ENCODE assay signal across 9 mouse cellular contexts in genomic region chr1:52270354-52270753, GRCm38 (mm10). TPM values are rescaled to one million over a fixed set of nuclear protein-coding genes. Genes with fewer than 3 reads are reported as not detected.
DNase-seq lines count a peak whose midpoint lies in the region; ATAC-seq lines count a peak whose summit lies in the region.
"Had no signal": no experiment of that assay in that cellular context is flagged by ENCODE, and none has a peak within 500 bp of the region (broad histone marks: within the 10 kb centered on the region; RNA-seq: fewer than 3 reads in every experiment).

No protein-coding gene starts in this region.

- peak overlapping the region; percentile 23 for H3K4me2 ChIP-seq in lung, embryonic 15.5 days
- H3K4me2 ChIP-seq: liver, embryonic 12.5 days had no signal

- H3K4me1 ChIP-seq in lung, embryonic 15.5 days: peaks cover 7% of the 10 kb centered on the region
- H3K4me1 ChIP-seq: liver, embryonic 12.5 days had no signal

- 60% methylated on average over 9 of the region's 9 CpGs for WGBS in lung, embryonic 15.5 days

- H3K27me3 ChIP-seq in lung, embryonic 15.5 days: no peaks in the 10 kb centered on the region
- H3K27me3 ChIP-seq: liver, embryonic 12.5 days had no signal

- peak; percentile 27 for DNase-seq in layer of hippocampus, adult 11-12 months (ENCODE audit: low spot score)
- DNase-seq in layer of hippocampus, postnatal 14 days (ENCODE audit: low spot score in 2 of 2): no peak
- DNase-seq in adrenal gland, adult 8-10 months: peak; percentile 20
- peak; percentile 51 to 70 for DNase-seq in cerebellum, postnatal 36 days
- DNase-seq in right cerebral cortex, postnatal 4 days: no peak
- DNase-seq in thymus, postnatal 25 days: no peak
- DNase-seq in embryo, embryonic 11 days: no peak

- H3K9me3 ChIP-seq in lung, embryonic 15.5 days: no peaks in the 10 kb centered on the region
- H3K9me3 ChIP-seq: liver, embryonic 12.5 days had no signal

- no peak overlapping the region for H3K9ac ChIP-seq in lung, embryonic 15.5 days
- H3K9ac ChIP-seq: liver, embryonic 12.5 days had no signal

- H3K27ac ChIP-seq in lung, embryonic 15.5 days: peak overlapping the region; percentile 17; the same call in 1 of the 2 replicates
- H3K27ac ChIP-seq: liver, embryonic 12.5 days had no signal

- H3K36me3 ChIP-seq in lung, embryonic 15.5 days: no peaks in the 10 kb centered on the region
- H3K36me3 ChIP-seq: liver, embryonic 12.5 days had no signal

- H3K4me3 ChIP-seq in lung, embryonic 15.5 days: no peak overlapping the region
- H3K4me3 ChIP-seq: liver, embryonic 12.5 days had no signal

- no peak for ATAC-seq in lung, embryonic 15.5 days (ENCODE audit: borderline replicate concordance, extremely low read depth, low FRiP score, low TSS enrichment)
- ATAC-seq: liver, embryonic 12.5 days had no signal

RNA-seq across cellular contexts. Expression of gene Gls, which starts 37.3 kb away (rescaled TPM):
- total RNA-seq in layer of hippocampus, postnatal 14 days (2021): 100 to 1,000 TPM; 353 to 381 TPM
- 100 to 1,000 TPM; 106 to 141 (median 122) TPM for total RNA-seq in adrenal gland, adult 8-10 months (2022)
- 16.6 and 18.3 TPM in 2 replicates for polyA plus RNA-seq in lung, embryonic 15.5 days (2015; fragmentation: Nextera tagmentation; extraction: Ambion mirVana)

Comparison
In these comparisons a context has a peak if more than half of its experiments do, and no peak if none do; other contexts are left out.
1. DNase-seq: peak in layer of hippocampus, adult 11-12 months (single experiment), adrenal gland, adult 8-10 months (single experiment) and cerebellum, postnatal 36 days (2 of 2); none in layer of hippocampus, postnatal 14 days (0 of 2), right cerebral cortex, postnatal 4 days (single experiment), thymus, postnatal 25 days (single experiment) and embryo, embryonic 11 days (single experiment).